Mouse (Mus musculus): ENCODE measurements around the gene Trp53i13. TPM values are rescaled to one million over a fixed set of nuclear protein-coding genes. Genes with fewer than 3 reads are reported as not detected.

Trp53i13 gene
- polyA plus RNA-seq, 1 experiment from 2014 or later = 32.2 TPM

GRCm38 (mm10) chr11:77519043-77519442, 3.3 kb upstream of the Trp53i13 start, which contains the start of gene Gm10392:
Gene Gm10392, minus strand, starts transcription at chr11:77519198.
- Histone ChIP-seq H3K36me3 (ENCODE audit: control insufficient read depth, insufficient read depth, low read length) (no peaks in the 10 kb centered on the region), H3K4me1 (replicated peaks; ENCODE audit: control insufficient read depth, insufficient read depth, low read length) (peaks cover 19% of the 10 kb centered on the region), H3K9ac (ENCODE audit: low read length) (no peak within 1 kb of the TSS), H3K9me3 (ENCODE audit: control insufficient read depth, low read length) (no peaks in the 10 kb centered on the region), H3K27me3 (ENCODE audit: control insufficient read depth, insufficient read depth, low read length) (peaks cover 9% of the 10 kb centered on the region), H3K4me2 (ENCODE audit: low read depth, low read length, severe bottlenecking) (no peak within 1 kb of the TSS), H3K4me3 (ENCODE audit: low read depth, low read length) (no peak within 1 kb of the TSS), H3K27ac (ENCODE audit: low read depth, low read length) (no peak within 1 kb of the TSS)
- ATAC-seq (replicated peaks; ENCODE audit: low FRiP score) (no peak), DNase-seq (ENCODE audit: low spot score) (no peak)
- WGBS = 87% methylated on average over 5 of the region's 5 CpGs

- H3K27me3 ChIP-seq (ENCODE audit: control insufficient read depth, insufficient read depth, low read length) = peaks cover 9% of the 10 kb centered on the region
- no peak for ATAC-seq (replicated peaks; ENCODE audit: low FRiP score)
- peak; percentile 51 for DNase-seq (ENCODE audit: low spot score)
- no peak overlapping the region for H3K4me3 ChIP-seq (ENCODE audit: low read depth, low read length)
- no peak overlapping the region for H3K27ac ChIP-seq (ENCODE audit: low read depth, low read length)
- no peak overlapping the region for H3K9ac ChIP-seq (ENCODE audit: low read length)
- H3K4me1 ChIP-seq (replicated peaks; ENCODE audit: control insufficient read depth, insufficient read depth, low read length) = peaks cover 22% of the 10 kb centered on the region
- WGBS = 84% methylated on average over 27 of the region's 27 CpGs
- H3K9me3 ChIP-seq (ENCODE audit: control insufficient read depth, low read length) = no peaks in the 10 kb centered on the region
- H3K36me3 ChIP-seq (ENCODE audit: control insufficient read depth, insufficient read depth, low read length) = no peaks in the 10 kb centered on the region
- H3K4me2 ChIP-seq (ENCODE audit: low read depth, low read length, severe bottlenecking) = no peak overlapping the region
Observed at GRCm38 (mm10) chr11:77518051-77518798, 2.4 kb upstream of the Trp53i13 start.

- no peaks in the 10 kb centered on the region for H3K36me3 ChIP-seq (ENCODE audit: control insufficient read depth, insufficient read depth, low read length)
- WGBS = 59% methylated on average over 5 of the region's 5 CpGs
- H3K9ac ChIP-seq (ENCODE audit: low read length) = no peak overlapping the region
- peak; percentile 46 for DNase-seq (ENCODE audit: low spot score)
- H3K4me3 ChIP-seq (ENCODE audit: low read depth, low read length) = no peak overlapping the region
- no peak for ATAC-seq (replicated peaks; ENCODE audit: low FRiP score)
- H3K27ac ChIP-seq (ENCODE audit: low read depth, low read length) = no peak overlapping the region
- H3K4me1 ChIP-seq (replicated peaks; ENCODE audit: control insufficient read depth, insufficient read depth, low read length) = peaks cover 26% of the 10 kb centered on the region
- H3K27me3 ChIP-seq (ENCODE audit: control insufficient read depth, insufficient read depth, low read length) = peaks cover 9% of the 10 kb centered on the region
- no peaks in the 10 kb centered on the region for H3K9me3 ChIP-seq (ENCODE audit: control insufficient read depth, low read length)
- H3K4me2 ChIP-seq (ENCODE audit: low read depth, low read length, severe bottlenecking) = no peak overlapping the region
Observed at GRCm38 (mm10) chr11:77516553-77517425, 1.0 kb upstream of the Trp53i13 start.

GRCm38 (mm10) chr11:77514832-77515636, 746 bp downstream of the Trp53i13 start, which contains the start of gene Abhd15:
Gene Abhd15, plus strand, starts transcription at chr11:77515121.
- WGBS = under 1% methylated on average over 69 of the region's 72 CpGs
- DNase-seq (ENCODE audit: low spot score) (peak; percentile 93), ATAC-seq (replicated peaks; ENCODE audit: low FRiP score) (peak; percentile 66)
- no peaks in the 10 kb centered on the region for H3K36me3 ChIP-seq (ENCODE audit: control insufficient read depth, insufficient read depth, low read length)
- H3K4me2 ChIP-seq (ENCODE audit: low read depth, low read length, severe bottlenecking) = peak within 1 kb of the TSS; percentile 92
- peaks cover 9% of the 10 kb centered on the region for H3K27me3 ChIP-seq (ENCODE audit: control insufficient read depth, insufficient read depth, low read length)
- H3K4me1 ChIP-seq (replicated peaks; ENCODE audit: control insufficient read depth, insufficient read depth, low read length) = peaks cover 26% of the 10 kb centered on the region
- H3K9me3 ChIP-seq (ENCODE audit: control insufficient read depth, low read length) = no peaks in the 10 kb centered on the region
- peak within 1 kb of the TSS; percentile 57 for H3K9ac ChIP-seq (ENCODE audit: low read length)
- H3K27ac ChIP-seq (ENCODE audit: low read depth, low read length) = peak within 1 kb of the TSS; percentile 12; the same call in 1 of the 2 replicates
- H3K4me3 ChIP-seq (ENCODE audit: low read depth, low read length) = peak within 1 kb of the TSS; percentile 44

- no peaks in the 10 kb centered on the region for H3K9me3 ChIP-seq (ENCODE audit: control insufficient read depth, low read length)
- peak overlapping the region; percentile 44 for H3K4me3 ChIP-seq (ENCODE audit: low read depth, low read length)
- 3% methylated on average over 18 of the region's 19 CpGs for WGBS
- peak overlapping the region; percentile 92 for H3K4me2 ChIP-seq (ENCODE audit: low read depth, low read length, severe bottlenecking)
- ATAC-seq (replicated peaks; ENCODE audit: low FRiP score) (no peak), DNase-seq (ENCODE audit: low spot score) (peak; percentile 65)
- H3K9ac ChIP-seq (ENCODE audit: low read length) = peak overlapping the region; percentile 57
- peak overlapping the region; percentile 12; the same call in 1 of the 2 replicates for H3K27ac ChIP-seq (ENCODE audit: low read depth, low read length)
- H3K36me3 ChIP-seq (ENCODE audit: control insufficient read depth, insufficient read depth, low read length) = no peaks in the 10 kb centered on the region
- H3K27me3 ChIP-seq (ENCODE audit: control insufficient read depth, insufficient read depth, low read length) = peaks cover 9% of the 10 kb centered on the region
- peaks cover 26% of the 10 kb centered on the region for H3K4me1 ChIP-seq (replicated peaks; ENCODE audit: control insufficient read depth, insufficient read depth, low read length)
Observed at GRCm38 (mm10) chr11:77514281-77514831, 1.4 kb downstream of the Trp53i13 start.

- Histone ChIP-seq H3K27ac (ENCODE audit: low read depth, low read length) (no peak overlapping the region), H3K4me2 (ENCODE audit: low read depth, low read length, severe bottlenecking) (peak overlapping the region; percentile 67), H3K9ac (ENCODE audit: low read length) (peak overlapping the region; percentile 50), H3K9me3 (ENCODE audit: control insufficient read depth, low read length) (no peaks in the 10 kb centered on the region), H3K4me3 (ENCODE audit: low read depth, low read length) (peak overlapping the region; percentile 58), H3K27me3 (ENCODE audit: control insufficient read depth, insufficient read depth, low read length) (peaks cover 9% of the 10 kb centered on the region), H3K36me3 (ENCODE audit: control insufficient read depth, insufficient read depth, low read length) (no peaks in the 10 kb centered on the region), H3K4me1 (replicated peaks; ENCODE audit: control insufficient read depth, insufficient read depth, low read length) (peaks cover 26% of the 10 kb centered on the region)
- WGBS = 2% methylated on average over 10 of the region's 10 CpGs
- DNase-seq (ENCODE audit: low spot score) (no peak), ATAC-seq (replicated peaks; ENCODE audit: low FRiP score) (no peak)
Observed at GRCm38 (mm10) chr11:77513811-77514170, 2.0 kb downstream of the Trp53i13 start.

- peak overlapping the region; percentile 80 for H3K4me2 ChIP-seq (ENCODE audit: low read depth, low read length, severe bottlenecking)
- WGBS = under 1% methylated on average over 81 of the region's 84 CpGs
- H3K9me3 ChIP-seq (ENCODE audit: control insufficient read depth, low read length) = no peaks in the 10 kb centered on the region
- DNase-seq (ENCODE audit: low spot score) (peak; percentile 97), ATAC-seq (replicated peaks; ENCODE audit: low FRiP score) (peak; percentile 62)
- H3K27me3 ChIP-seq (ENCODE audit: control insufficient read depth, insufficient read depth, low read length) = peaks cover 9% of the 10 kb centered on the region
- H3K36me3 ChIP-seq (ENCODE audit: control insufficient read depth, insufficient read depth, low read length) = no peaks in the 10 kb centered on the region
- peak overlapping the region; percentile 73 for H3K9ac ChIP-seq (ENCODE audit: low read length)
- no peak overlapping the region for H3K27ac ChIP-seq (ENCODE audit: low read depth, low read length)
- peak overlapping the region; percentile 58 for H3K4me3 ChIP-seq (ENCODE audit: low read depth, low read length)
- H3K4me1 ChIP-seq (replicated peaks; ENCODE audit: control insufficient read depth, insufficient read depth, low read length) = peaks cover 26% of the 10 kb centered on the region
Observed at GRCm38 (mm10) chr11:77512891-77513810, 2.6 kb downstream of the Trp53i13 start.
